Mouse (Mus musculus): Measurements from ENCODE around the gene Emilin2. TPM values are rescaled to one million over a fixed set of nuclear protein-coding genes. Genes with fewer than 3 reads are reported as not detected.

Emilin2 gene
- total RNA-seq, 2 experiments from 2014 or later = 2.5 to 4.1 TPM

DNA sequence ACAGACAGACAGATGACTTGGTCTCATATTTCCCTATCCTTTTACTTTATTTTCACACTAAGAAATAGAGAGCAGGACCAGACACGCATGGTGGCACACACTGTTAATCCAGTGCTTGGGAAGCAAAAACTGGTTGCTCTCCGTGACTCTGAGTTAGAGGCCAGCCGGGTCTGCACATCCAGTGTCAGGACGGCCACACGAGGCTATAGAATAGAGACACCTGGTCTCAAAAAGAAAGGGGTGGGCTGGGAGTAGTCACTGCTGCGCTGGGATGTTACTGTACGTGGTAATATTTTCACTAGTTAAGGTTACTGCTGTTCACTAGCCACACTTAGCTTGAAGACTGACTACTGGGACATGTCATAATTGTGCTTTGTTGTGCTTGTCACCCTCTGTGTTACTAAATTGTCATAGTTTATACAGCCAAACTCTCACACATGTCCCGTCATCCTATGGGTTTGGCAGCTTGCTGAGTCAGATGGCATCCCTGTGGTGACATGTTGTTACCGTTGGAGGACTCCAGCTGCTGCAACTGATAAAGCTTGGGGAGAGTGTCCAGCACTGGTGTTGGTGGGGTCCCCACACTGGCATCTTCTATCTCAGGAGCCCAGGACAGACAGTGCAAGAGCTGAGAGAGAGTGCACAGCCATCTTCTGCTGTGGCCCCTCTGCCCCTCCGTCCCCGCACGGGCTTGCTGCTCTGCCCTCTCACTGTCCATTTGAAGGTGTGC, 76.4 kb downstream of the Emilin2 start:
- no peak for DNase-seq (ENCODE audit: low spot score in 2 of 2)

DNA sequence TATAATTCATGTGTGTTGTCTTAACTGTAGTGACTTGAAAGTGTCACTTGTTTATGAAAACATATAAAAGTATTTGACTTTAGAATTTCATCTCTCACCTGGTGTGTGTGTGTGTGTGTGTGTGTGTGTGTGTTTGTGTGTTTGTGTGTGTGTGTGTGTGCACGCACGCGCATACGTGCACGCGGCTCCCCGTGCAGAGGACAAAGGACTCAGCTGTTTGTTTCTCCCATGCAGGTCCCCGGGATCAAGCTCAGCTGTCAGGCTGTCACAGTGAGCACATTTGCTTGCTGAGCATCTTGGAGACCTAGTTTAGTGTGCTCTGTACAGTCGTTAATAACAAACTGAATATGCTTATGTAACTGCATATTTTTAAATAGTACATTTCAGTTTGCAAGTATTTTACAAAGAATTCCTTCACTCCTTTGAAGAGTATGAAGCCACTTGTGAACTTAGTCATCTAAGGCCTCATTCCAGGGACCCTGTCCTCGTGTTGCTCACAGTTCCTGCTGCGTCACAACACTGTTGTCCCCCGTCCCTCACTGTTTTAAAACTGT, 77.7 kb downstream of the Emilin2 start:
- DNase-seq (ENCODE audit: low spot score in 2 of 2) = no peak

DNA sequence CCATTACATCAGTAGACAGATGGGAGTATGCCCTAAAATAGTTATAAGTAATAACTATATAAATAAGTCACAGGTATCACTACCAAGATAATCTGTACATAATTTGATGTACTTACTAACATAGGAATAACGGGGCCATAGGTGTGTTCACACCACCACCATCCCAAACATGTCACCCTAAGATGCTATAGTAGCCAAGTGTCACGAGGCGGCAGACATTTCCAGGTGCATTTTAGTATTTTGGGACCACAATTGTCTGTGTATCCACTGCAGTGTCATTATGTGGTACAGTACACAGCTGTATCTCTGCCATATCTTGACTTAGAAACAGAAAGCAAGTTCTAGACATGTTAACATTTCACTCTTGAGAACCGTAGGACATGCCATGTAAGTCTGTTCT, 78.6 kb downstream of the Emilin2 start:
- DNase-seq (ENCODE audit: low spot score in 2 of 2) = no peak

DNA sequence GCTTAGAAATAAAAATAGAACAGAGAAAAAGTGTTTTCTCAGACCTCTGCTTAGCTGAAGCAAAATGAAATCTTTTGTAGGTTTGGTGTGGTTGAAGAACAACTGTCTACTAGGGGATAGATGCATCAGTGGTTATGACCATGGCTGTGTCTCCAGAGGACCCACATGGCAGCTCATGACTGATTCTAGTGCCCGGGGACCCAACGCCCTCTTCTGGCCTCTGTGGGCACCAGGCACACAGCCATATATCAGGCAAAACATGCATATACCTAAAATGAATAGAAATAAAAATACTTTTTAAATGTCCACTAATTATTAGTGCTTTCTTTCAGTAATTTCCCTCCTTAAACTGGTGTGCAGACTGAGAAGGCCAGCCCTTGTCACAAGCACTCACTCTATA, 79.8 kb downstream of the Emilin2 start:
- DNase-seq (ENCODE audit: low spot score in 2 of 2) = no peak

DNA sequence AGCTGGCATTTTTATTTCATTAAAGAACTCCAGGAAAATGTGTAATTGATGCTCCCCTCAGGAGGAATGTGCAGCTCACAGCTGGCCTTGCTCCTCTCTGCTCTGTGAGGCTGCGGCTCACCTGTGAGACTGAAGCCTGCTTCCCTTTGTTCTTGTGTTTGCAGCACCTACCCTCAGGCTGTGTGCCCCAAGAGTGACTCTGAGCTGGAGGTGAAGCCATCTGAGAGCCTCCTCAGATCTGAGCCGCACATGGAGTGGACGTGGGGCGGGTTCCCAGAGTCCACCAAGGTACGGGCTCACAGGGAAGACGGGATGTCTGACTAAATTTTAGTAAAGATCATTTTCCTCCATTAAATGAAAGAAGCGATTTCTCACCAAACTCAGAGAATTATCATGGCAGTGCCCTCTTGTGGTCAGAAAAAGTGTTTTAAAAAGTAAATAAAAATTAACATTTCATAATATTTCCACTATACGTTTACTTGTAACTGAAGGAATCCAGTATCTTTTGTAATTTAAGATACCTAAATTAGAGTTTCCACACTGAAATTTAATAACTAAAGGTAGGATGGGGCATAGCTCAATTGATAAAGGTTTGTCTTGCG, 81.6 kb downstream of the Emilin2 start:
- DNase-seq (ENCODE audit: low spot score in 2 of 2) = no peak

DNA sequence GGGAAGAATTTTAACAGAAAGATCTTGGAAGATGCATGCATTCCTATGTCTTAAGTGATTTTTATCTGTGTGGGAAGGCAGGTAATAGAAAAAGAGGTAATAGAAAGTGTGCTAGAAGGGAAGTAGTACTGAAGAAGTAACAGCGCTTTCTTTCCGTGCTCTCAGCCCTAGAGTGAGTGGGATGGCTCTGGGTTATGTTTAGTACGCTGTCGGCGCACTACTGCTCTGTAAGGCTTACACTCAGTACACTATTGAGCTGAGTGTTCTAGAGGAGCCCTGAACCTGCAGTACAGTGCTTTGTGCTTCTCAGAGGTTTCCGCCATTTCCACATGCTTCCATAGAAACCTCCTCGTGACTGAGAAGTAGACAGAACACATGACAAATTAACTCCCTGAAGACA, 83.1 kb downstream of the Emilin2 start:
- no peak for DNase-seq (ENCODE audit: low spot score in 2 of 2)

DNA sequence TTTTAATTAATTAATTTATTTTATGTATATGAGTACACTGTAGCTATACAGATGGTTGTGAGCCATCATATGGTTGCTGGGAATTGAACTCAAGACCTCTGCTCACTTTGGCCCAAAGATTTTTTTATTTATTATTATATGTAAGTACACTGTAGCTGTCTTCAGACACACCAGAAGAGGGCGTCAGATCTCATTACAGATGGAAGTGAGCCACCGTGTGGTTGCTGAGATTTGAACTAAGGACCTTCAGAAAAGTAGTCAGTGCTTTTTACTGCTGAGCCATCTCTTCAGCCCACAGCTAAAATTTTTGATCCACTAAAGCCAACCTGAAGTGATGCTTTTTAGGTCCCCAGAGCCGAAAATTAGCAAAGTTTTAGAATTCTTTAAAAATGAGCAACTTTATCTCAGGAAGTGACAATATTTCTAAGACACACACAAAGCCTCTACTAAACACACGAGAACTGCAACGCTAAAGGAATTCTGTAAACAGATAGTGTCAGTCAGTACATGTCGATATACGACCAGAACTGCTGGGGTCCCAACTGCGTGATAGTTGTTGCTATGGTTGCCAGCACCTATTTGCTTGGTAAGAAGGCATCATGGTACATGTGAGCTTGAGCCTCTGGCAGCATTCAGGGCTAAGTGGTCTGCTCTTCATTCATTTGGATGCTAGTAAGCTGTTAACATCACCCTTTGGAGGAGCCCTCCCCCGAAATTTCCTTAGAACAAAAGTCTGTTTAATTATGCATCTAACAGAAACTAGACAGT, 84.5 kb downstream of the Emilin2 start:
- no peak for DNase-seq (ENCODE audit: low spot score in 2 of 2)

DNA sequence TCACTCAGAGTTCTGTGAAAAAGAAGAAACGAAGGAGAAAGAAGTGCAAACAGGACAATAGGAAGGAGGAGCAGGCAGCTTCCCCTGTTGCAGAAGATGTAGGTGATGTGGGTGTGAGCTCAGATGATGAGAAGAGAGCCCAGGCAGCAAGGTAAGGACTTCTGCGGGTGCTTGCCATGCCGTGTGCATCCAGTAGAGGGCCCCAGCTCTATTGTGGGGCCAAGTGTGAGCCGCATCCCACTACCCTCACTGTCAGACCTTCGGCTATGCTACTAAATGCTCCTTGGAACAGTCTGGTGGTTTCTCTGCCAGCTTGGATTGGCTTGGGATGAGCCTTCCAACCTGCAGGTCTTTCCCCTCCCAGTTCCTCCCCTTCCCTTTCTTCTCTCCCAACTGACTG, 86.7 kb downstream of the Emilin2 start:
- no peak for DNase-seq (ENCODE audit: low spot score in 2 of 2)

DNA sequence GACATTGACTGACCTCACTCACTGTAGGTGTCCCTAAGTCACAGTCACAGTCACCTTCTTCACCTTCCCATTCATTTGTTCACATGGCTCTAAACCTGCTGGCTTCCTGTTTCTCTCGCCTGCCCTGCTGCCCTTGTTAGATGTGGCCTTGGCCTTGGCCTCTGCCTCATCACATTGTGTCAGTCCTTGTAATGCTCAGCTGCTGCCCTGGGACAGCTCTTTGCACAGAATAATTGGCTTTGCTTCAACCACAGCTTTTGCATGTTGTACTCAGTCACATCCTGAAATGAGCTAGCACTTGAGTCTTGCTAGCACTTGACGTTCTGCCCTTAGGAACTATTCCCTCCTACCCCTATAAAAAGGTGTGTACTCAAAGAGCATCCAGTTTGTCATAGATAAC, 87.3 kb downstream of the Emilin2 start:
- DNase-seq (ENCODE audit: low spot score in 2 of 2) = no peak

DNA sequence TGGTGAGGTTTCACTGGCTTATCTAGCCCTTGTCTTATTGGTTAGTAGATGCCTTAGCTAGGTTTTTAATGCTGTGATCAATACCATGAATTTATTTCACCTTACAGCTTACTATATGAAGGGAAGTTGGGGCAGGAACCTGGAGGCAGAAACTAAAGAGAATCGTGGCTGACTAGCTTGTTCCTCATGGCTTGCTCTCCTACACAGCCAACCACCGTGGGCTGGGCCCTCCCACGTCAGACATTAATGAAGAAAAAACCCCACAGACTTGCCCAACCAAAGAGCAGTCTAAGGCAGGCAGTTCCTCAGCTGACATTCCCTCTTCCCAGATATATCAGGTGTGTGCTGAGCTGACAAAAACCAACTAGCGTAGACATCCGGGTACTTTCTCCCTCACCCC, 88.1 kb downstream of the Emilin2 start:
- DNase-seq (ENCODE audit: low spot score in 2 of 2) = no peak

DNA sequence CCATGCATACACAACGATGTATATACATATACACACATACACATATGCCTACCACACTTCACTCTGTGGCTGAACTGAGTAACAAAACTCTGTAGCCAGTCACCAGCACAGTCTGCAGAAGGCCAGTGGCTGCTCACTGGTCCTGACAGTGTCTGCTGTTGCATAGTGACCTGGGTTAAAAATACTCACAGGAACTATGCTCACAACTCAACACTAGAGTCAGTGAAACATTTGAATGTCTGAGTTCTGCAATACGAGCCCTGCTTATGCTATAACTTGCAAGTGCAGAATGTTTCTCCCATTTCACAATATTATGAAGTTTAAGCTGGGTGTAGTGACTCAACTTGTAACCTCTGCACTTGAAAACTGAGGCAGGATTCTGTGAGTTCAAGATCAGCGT, 90.4 kb downstream of the Emilin2 start:
- DNase-seq (ENCODE audit: low spot score in 2 of 2) = no peak

DNA sequence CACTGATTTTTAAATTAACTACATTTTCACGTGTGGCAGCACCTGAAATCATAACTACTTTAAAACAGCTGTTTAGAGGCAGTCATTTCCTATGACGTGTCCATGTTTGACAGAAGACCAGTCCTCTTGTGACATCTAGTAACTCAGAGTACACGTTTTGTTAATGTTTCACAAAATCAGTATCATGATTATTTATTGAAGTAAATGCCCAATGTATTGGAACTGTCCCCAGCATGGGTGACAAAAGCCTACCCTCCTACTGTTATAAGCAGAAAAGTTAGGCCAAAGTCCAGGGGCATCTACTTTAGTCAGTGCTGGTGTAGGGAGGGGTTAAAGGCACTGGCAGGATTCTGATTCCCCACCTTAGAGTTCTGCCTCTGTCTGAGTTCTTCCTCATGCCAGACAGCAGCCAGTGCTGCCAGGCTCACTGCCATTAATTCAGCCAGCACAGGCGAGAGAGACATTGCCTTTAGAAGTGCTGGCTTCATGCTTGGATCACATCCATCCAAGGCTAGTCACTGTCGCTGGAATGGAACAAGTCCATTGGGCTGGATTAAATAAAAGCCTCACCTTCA, 94.6 kb downstream of the Emilin2 start:
- DNase-seq (ENCODE audit: low spot score in 2 of 2) = peak in 1 of 2 experiments; percentile 18

DNA sequence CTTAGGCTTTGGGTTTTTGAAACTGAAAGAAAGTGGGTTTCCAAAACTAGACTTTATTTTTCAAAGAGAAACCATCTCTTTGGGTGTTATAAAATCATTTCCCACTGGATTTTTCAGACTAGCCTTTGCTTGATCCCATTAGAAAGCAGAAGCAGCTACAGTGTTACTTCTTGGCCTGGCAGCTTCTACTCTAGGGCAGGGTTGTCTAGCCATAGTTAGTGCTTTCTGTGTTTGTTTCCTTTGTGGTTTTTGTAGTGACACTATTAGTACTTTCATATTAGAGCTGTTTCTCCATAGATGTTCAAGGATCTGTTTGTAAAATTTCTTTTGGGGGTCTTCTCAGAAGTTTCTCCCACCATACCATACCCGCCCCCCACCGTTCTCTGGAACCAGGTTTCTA, 95.5 kb downstream of the Emilin2 start:
- no peak for DNase-seq (ENCODE audit: low spot score in 2 of 2)

DNA sequence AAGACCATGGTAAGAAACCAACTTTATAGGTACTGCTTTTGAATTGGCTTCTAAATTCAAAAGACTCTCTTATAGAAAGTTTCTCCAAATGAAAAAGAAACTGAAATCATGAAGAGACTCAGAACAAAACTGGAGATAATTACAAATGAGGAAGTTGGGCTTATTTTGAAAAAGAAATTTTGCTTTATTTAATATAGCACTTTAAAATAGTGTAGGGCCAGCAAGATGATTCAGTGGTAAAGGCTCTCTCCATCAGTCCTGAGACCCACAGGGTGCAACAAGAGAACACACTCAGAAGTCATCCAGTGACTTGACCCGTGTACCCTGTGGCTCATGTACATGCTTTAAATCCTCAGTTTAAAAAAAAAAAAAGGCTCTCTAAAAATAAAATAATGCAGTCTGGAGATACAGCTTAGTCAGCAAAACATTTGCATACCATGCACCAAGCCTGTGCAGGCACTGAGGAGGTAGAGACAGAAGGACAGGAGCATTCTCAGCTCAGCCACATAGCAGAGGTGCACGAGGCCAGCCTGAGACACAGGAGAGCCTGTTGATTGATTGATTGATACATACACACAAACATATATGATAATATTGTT, 96.4 kb downstream of the Emilin2 start:
- DNase-seq (ENCODE audit: low spot score in 2 of 2) = no peak

DNA sequence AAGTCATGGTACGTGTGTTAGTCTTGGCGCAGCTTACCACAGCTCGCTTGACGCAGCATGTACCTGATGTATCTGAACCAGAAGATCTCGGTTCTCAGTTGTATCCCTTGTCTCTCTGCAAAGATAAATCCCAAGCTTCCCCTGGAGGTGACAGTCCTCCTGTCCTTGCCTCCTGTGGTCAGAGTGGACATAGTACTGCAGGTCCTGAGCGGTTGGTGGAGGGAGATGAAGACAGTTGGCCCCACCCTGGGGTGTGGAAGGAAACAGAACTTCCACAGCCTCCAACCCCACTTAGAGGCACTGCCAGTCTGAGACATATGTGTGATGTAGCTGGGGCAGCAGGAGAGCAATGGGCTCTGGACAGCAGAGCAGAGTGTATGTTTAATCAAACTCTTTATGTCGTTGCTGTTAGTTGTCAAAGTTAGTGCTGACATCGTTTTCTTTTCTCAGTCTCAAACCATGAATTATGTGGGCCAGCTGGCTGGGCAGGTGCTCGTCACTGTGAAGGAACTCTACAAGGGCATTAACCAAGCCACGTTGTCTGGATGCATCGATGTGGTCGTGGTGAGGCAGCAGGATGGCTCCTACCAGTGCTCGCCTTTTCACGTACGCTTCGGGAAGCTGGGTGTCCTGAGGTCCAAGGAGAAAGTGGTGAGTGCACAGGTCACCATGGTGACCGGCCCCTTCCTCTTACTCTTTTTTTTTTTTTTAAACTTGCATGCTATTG, 97.1 kb downstream of the Emilin2 start:
- no peak for DNase-seq (ENCODE audit: low spot score in 2 of 2)

DNA sequence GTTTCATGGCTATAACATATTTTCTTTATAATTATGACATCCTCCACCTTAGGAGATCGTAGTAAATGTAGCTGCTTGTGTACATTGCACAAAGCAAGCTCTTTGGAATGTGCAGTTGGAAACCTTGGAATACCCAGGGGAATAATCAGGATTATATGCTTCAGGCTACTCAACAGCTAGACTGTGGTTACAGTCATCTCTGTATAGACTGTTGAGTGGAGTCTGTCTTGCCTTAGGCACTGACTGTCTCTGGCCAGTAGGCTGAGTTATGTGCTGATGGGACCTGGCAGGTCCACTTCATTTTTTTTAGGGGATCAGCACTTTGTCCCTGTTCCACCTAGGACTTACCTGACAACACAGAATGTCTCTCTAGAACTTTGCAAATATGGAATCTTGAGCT, 98.1 kb downstream of the Emilin2 start:
- DNase-seq (ENCODE audit: low spot score in 2 of 2) = no peak

DNA sequence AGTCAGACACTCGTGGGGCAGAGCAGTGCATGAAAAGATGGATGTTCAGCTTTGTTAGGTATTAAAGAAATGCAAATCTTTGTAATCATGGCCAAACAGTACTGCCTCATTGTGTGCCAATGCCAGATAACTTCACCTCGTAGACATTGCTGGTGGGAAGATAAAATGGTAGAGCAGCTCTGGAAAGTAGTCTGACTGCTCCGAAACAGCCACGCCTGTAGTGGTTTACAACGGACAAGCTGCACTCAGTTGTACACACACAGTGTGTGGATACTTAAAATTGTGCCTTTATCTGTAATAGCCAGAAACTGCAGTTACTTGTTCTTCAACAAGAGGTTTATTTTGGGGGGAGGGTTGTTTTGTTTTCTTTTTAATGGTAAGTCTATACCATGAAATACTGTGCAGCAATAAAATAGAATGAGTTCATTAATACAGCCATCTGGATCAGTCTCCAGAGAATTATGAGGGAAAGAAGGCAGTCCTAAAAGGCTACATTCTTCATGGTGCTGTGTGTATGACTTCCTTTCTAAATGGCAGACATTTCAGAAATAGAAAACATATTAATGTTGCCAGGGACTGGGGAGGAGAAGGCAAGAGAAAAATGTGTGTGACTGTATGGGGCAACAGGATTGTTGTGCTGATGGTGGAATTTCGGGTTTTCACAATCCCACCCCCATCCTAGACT, 99.7 kb downstream of the Emilin2 start:
- DNase-seq (ENCODE audit: low spot score in 2 of 2) = no peak

DNA sequence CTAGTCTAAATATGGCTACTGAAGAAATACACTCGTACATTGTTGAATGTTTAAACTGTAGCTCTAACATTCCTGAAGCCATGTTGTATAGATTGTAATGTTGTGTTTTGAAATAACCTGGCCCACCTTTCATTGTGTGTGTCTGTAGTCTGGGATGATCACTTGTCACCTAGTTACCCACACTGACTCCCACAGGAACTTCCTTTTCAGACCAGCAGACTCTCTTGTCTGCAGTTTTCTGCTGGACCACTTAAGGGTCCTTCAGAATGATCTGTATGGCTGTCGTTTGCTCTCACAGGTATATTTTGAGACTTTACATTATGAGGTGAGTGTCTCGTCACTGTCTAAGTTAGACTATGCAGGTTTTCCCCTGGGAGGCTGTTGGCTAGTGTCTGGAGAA, 101.8 kb downstream of the Emilin2 start:
- DNase-seq (ENCODE audit: low spot score in 2 of 2) = no peak

DNA sequence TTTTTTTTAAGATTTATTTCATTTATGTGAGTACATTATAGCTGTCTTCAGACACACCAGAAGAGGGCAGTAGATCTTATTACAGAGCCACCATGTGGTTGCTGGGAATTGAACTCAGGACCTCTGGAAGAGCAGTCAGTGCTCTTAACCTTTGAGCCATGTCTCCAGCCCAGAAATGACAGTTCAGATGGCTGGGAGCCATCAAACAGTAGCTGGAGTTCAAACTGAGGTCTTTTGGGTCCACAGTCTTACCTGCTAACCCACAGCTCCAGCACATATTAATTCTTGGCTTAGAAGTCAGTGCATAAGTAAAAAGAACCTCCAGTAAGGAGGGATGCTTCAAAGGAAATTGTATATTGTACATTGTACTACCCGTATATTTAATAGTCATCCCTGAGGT, 102.9 kb downstream of the Emilin2 start:
- DNase-seq (ENCODE audit: low spot score in 2 of 2) = no peak

DNA sequence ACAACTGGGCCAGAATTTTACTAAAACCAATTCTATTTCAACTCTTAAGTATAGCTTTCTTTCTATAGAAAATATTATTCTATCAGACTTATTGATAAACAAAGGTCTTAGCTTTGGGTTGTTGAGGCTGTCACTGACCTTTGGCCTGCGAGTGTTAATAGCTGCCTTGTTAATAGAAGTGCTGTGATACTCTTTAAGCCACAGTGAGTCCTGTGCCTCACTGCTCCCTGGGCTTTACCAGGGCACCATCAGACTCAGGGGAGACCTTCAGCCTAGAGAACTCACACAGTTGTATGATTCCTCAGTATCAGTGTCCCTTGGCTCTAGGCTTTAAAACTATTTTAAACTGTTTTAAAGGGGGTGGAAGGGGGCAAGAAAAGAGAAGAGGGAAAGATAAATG, 103.4 kb downstream of the Emilin2 start:
- no peak for DNase-seq (ENCODE audit: low spot score in 2 of 2)
